11 mouse cellular contexts compared by ENCODE assay signal in genomic region chr12:5219913-5220575, GRCm38 (mm10).
DNase-seq lines count a peak whose midpoint lies in the region; ATAC-seq and TF ChIP-seq lines count a peak whose summit lies in the region.
"Had no signal": no experiment of that assay in that cellular context is flagged by ENCODE, and none has a peak within 500 bp of the region (broad histone marks: within the 10 kb centered on the region; RNA-seq: fewer than 3 reads in every experiment).

No protein-coding gene starts in this region.

- ATAC-seq in frontal cortex, adult (ENCODE audit: low TSS enrichment), result peak; percentile 13; the same call in 1 of the 2 replicates
- ATAC-seq in lung, embryonic 14.5 days (ENCODE audit: insufficient read depth), result peak; percentile 54

- no peak overlapping the region for H3K4me3 ChIP-seq in lung, embryonic 14.5 days (ENCODE audit: low read depth, low read length)
- no peak overlapping the region for H3K4me3 ChIP-seq in lung, adult 2 months (replicated peaks; ENCODE audit: extremely low read depth, low read depth, low read length)

- no peaks in the 10 kb centered on the region for H3K4me1 ChIP-seq in lung, embryonic 14.5 days (ENCODE audit: insufficient read depth)
- H3K4me1 ChIP-seq in lung, adult 2 months (ENCODE audit: control insufficient read depth, insufficient read depth, low read length), result no peaks in the 10 kb centered on the region

- H3K27ac ChIP-seq in lung, embryonic 14.5 days (ENCODE audit: low read depth), result no peak overlapping the region

- H3K27me3 ChIP-seq in lung, embryonic 14.5 days (ENCODE audit: insufficient read depth, low read length), result no peaks in the 10 kb centered on the region

- H3K9me3 ChIP-seq in lung, embryonic 14.5 days (ENCODE audit: low read depth, low read length), result no peaks in the 10 kb centered on the region

- no peak for TF ChIP-seq CTCF in lung, embryonic 14.5 days (IDR thresholded peaks at IDR 0.05; ENCODE audit: low read depth)
- no peak for TF ChIP-seq CTCF in lung, adult 2 months (IDR thresholded peaks at IDR 0.05; ENCODE audit: insufficient read depth, low read length)

- WGBS in lung, embryonic 14.5 days, result 60% methylated on average over 14 of the region's 14 CpGs
- 67% methylated on average over 14 of the region's 14 CpGs for whole genome bisulfite sequencing in lung, adult 2 months

- TF ChIP-seq POLR2A in lung, adult 2 months (IDR thresholded peaks at IDR 0.05; ENCODE audit: borderline replicate concordance, extremely low read depth, low read depth, low read length), result no peak

- H3K36me3 ChIP-seq in lung, embryonic 14.5 days (ENCODE audit: insufficient read depth), result no peaks in the 10 kb centered on the region

- no peak overlapping the region for H3K9ac ChIP-seq in lung, embryonic 14.5 days

- H3K4me2 ChIP-seq in lung, embryonic 14.5 days, result no peak overlapping the region

- no peak for DNase-seq in frontal cortex, postnatal 36 days (ENCODE audit: low spot score in 2 of 2)
- peak; percentile 56 for DNase-seq in lung, embryonic 14.5 days
- no peak for DNase-seq in lung, adult 2 months
- peak; percentile 37 to 61 for DNase-seq in heart, adult 9 months (ENCODE audit: low spot score in 2 of 2)
- DNase-seq in lung, postnatal 10 days, result peak; percentile 21
- no peak for DNase-seq in spleen, postnatal 14 days (ENCODE audit: low spot score in 2 of 2)
- no peak for DNase-seq in spleen, postnatal 36 days (ENCODE audit: low spot score in 2 of 2)
- DNase-seq: embryo, embryonic 11 days; kidney, adult 18-20 months; thymus, adult 18-20 months had no signal

Comparison
In these comparisons a context has a peak if more than half of its experiments do, and no peak if none do; other contexts are left out.
1. DNase-seq: peak in lung, embryonic 14.5 days (single experiment), heart, adult 9 months (2 of 2) and lung, postnatal 10 days (single experiment); none in frontal cortex, postnatal 36 days (0 of 2), lung, adult 2 months (single experiment), spleen, postnatal 14 days (0 of 2) and spleen, postnatal 36 days (0 of 2).